Mouse (Mus musculus): ENCODE results near the gene Rem2. TPM values are rescaled to one million over a fixed set of nuclear protein-coding genes. Genes with fewer than 3 reads are reported as not detected.

The Rem2 gene
- polyA plus RNA-seq, 1 experiment from 2014 or later: 2.9 TPM

- H3K27ac ChIP-seq (ENCODE audit: low read depth): peak overlapping the region; percentile 28
Observed at GRCm38 (mm10) chr14:54463108-54463958, 12.6 kb upstream of the Rem2 start.

GRCm38 (mm10) chr14:54463959-54464292 lies 12.0 kb upstream of the Rem2 start, which contains the start of gene Lrp10:
Gene Lrp10, plus strand, starts transcription at chr14:54464137.
- no peaks in the 10 kb centered on the region for H3K27me3 ChIP-seq (replicated peaks; ENCODE audit: control insufficient read depth, insufficient read depth, low read length)
- H3K9ac ChIP-seq (ENCODE audit: low read length): peak within 1 kb of the TSS; percentile 81
- peaks cover 24% of the 10 kb centered on the region for H3K36me3 ChIP-seq (ENCODE audit: control insufficient read depth, insufficient read depth, low read length)
- H3K27ac ChIP-seq (ENCODE audit: low read depth): peak within 1 kb of the TSS; percentile 28
- no peaks in the 10 kb centered on the region for H3K9me3 ChIP-seq (ENCODE audit: control insufficient read depth, low read length)
- H3K4me3 ChIP-seq (ENCODE audit: low read depth, low read length): peak within 1 kb of the TSS; percentile 88
- peaks cover 9% of the 10 kb centered on the region for H3K4me1 ChIP-seq (replicated peaks; ENCODE audit: control insufficient read depth, insufficient read depth, low read length)
- peak within 1 kb of the TSS; percentile 61 for H3K4me2 ChIP-seq (ENCODE audit: low read length)
- DNase-seq (ENCODE audit: low spot score): peak; percentile 91
- ATAC-seq (replicated peaks; ENCODE audit: low FRiP score, low TSS enrichment, low read depth): peak; percentile 86
- 0% methylated on average over 27 of the region's 35 CpGs for WGBS

More at GRCm38 (mm10) chr14:54463108-54463958, 12.6 kb upstream of the Rem2 start:
- peak overlapping the region; percentile 81 for H3K9ac ChIP-seq (ENCODE audit: low read length)
- peak overlapping the region; percentile 88 for H3K4me3 ChIP-seq (ENCODE audit: low read depth, low read length)
- H3K9me3 ChIP-seq (ENCODE audit: control insufficient read depth, low read length): no peaks in the 10 kb centered on the region
- H3K4me2 ChIP-seq (ENCODE audit: low read length): peak overlapping the region; percentile 61
- no peaks in the 10 kb centered on the region for H3K27me3 ChIP-seq (replicated peaks; ENCODE audit: control insufficient read depth, insufficient read depth, low read length)
- 14% methylated on average over 12 of the region's 12 CpGs for whole genome bisulfite sequencing
- DNase-seq (ENCODE audit: low spot score) (no peak), ATAC-seq (replicated peaks; ENCODE audit: low FRiP score, low TSS enrichment, low read depth) (peak; percentile 54; the same call in 1 of the 2 replicates)
- H3K36me3 ChIP-seq (ENCODE audit: control insufficient read depth, insufficient read depth, low read length): peaks cover 19% of the 10 kb centered on the region
- H3K4me1 ChIP-seq (replicated peaks; ENCODE audit: control insufficient read depth, insufficient read depth, low read length): peaks cover 9% of the 10 kb centered on the region

- DNase-seq (ENCODE audit: low spot score) (peak; percentile 85), ATAC-seq (replicated peaks; ENCODE audit: low FRiP score, low TSS enrichment, low read depth) (peak; percentile 72)
- WGBS: 1% methylated on average over 54 of the region's 57 CpGs
- Histone ChIP-seq H3K27ac (ENCODE audit: low read depth) (peak overlapping the region; percentile 28), H3K27me3 (replicated peaks; ENCODE audit: control insufficient read depth, insufficient read depth, low read length) (no peaks in the 10 kb centered on the region), H3K9me3 (ENCODE audit: control insufficient read depth, low read length) (no peaks in the 10 kb centered on the region), H3K9ac (ENCODE audit: low read length) (peak overlapping the region; percentile 81), H3K36me3 (ENCODE audit: control insufficient read depth, insufficient read depth, low read length) (peaks cover 30% of the 10 kb centered on the region), H3K4me2 (ENCODE audit: low read length) (peak overlapping the region; percentile 61), H3K4me3 (ENCODE audit: low read depth, low read length) (peak overlapping the region; percentile 88), H3K4me1 (replicated peaks; ENCODE audit: control insufficient read depth, insufficient read depth, low read length) (peaks cover 9% of the 10 kb centered on the region)
Observed at GRCm38 (mm10) chr14:54464293-54465005, 11.5 kb upstream of the Rem2 start.

GRCm38 (mm10) chr14:54471467-54471866 lies 4.4 kb upstream of the Rem2 start:
- Histone ChIP-seq H3K4me2 (ENCODE audit: low read length) (no peak overlapping the region), H3K9ac (ENCODE audit: low read length) (no peak overlapping the region), H3K4me1 (replicated peaks; ENCODE audit: control insufficient read depth, insufficient read depth, low read length) (peaks cover 5% of the 10 kb centered on the region; the same call in 1 of the 2 replicates), H3K27ac (ENCODE audit: low read depth) (no peak overlapping the region), H3K9me3 (ENCODE audit: control insufficient read depth, low read length) (no peaks in the 10 kb centered on the region), H3K36me3 (ENCODE audit: control insufficient read depth, insufficient read depth, low read length) (peaks cover 41% of the 10 kb centered on the region), H3K4me3 (ENCODE audit: low read depth, low read length) (no peak overlapping the region), H3K27me3 (replicated peaks; ENCODE audit: control insufficient read depth, insufficient read depth, low read length) (no peaks in the 10 kb centered on the region)
- 88% methylated on average over 2 of the region's 2 CpGs for WGBS
- DNase-seq (ENCODE audit: low spot score) (no peak), ATAC-seq (replicated peaks; ENCODE audit: low FRiP score, low TSS enrichment, low read depth) (no peak)

GRCm38 (mm10) chr14:54472671-54473070 lies 3.2 kb upstream of the Rem2 start:
- H3K27ac ChIP-seq (ENCODE audit: low read depth): no peak overlapping the region
- peaks cover 7% of the 10 kb centered on the region; the same call in 1 of the 2 replicates for H3K4me1 ChIP-seq (replicated peaks; ENCODE audit: control insufficient read depth, insufficient read depth, low read length)
- DNase-seq (ENCODE audit: low spot score): no peak
- H3K4me3 ChIP-seq (ENCODE audit: low read depth, low read length): no peak overlapping the region
- H3K4me2 ChIP-seq (ENCODE audit: low read length): no peak overlapping the region
- 52% methylated on average over 5 of the region's 5 CpGs for WGBS
- H3K27me3 ChIP-seq (replicated peaks; ENCODE audit: control insufficient read depth, insufficient read depth, low read length): 0 out of 2 replicates have a peak, but pooled peaks cover 2% of the 10 kb centered on the region
- no peak overlapping the region for H3K9ac ChIP-seq (ENCODE audit: low read length)
- no peaks in the 10 kb centered on the region for H3K9me3 ChIP-seq (ENCODE audit: control insufficient read depth, low read length)
- no peak for ATAC-seq (replicated peaks; ENCODE audit: low FRiP score, low TSS enrichment, low read depth)
- H3K36me3 ChIP-seq (ENCODE audit: control insufficient read depth, insufficient read depth, low read length): peaks cover 29% of the 10 kb centered on the region

- Histone ChIP-seq H3K4me1 (replicated peaks; ENCODE audit: control insufficient read depth, insufficient read depth, low read length) (peaks cover 10% of the 10 kb centered on the region; the same call in 1 of the 2 replicates), H3K4me3 (ENCODE audit: low read depth, low read length) (no peak overlapping the region), H3K27me3 (replicated peaks; ENCODE audit: control insufficient read depth, insufficient read depth, low read length) (peaks cover 23% of the 10 kb centered on the region), H3K36me3 (ENCODE audit: control insufficient read depth, insufficient read depth, low read length) (peaks cover 8% of the 10 kb centered on the region), H3K4me2 (ENCODE audit: low read length) (no peak overlapping the region), H3K9me3 (ENCODE audit: control insufficient read depth, low read length) (no peaks in the 10 kb centered on the region), H3K9ac (ENCODE audit: low read length) (no peak overlapping the region), H3K27ac (ENCODE audit: low read depth) (no peak overlapping the region)
- ATAC-seq (replicated peaks; ENCODE audit: low FRiP score, low TSS enrichment, low read depth) (no peak), DNase-seq (ENCODE audit: low spot score) (no peak)
- WGBS: 85% methylated on average over 5 of the region's 5 CpGs
Observed at GRCm38 (mm10) chr14:54474744-54475143, 1.2 kb upstream of the Rem2 start.

- no peak overlapping the region for H3K4me2 ChIP-seq (ENCODE audit: low read length)
- no peak for DNase-seq (ENCODE audit: low spot score)
- 84% methylated on average over 15 of the region's 15 CpGs for WGBS
- H3K27ac ChIP-seq (ENCODE audit: low read depth): no peak overlapping the region
- no peak for ATAC-seq (replicated peaks; ENCODE audit: low FRiP score, low TSS enrichment, low read depth)
- H3K4me1 ChIP-seq (replicated peaks; ENCODE audit: control insufficient read depth, insufficient read depth, low read length): peaks cover 10% of the 10 kb centered on the region; the same call in 1 of the 2 replicates
- no peaks in the 10 kb centered on the region for H3K9me3 ChIP-seq (ENCODE audit: control insufficient read depth, low read length)
- peaks cover 26% of the 10 kb centered on the region for H3K27me3 ChIP-seq (replicated peaks; ENCODE audit: control insufficient read depth, insufficient read depth, low read length)
- no peaks in the 10 kb centered on the region for H3K36me3 ChIP-seq (ENCODE audit: control insufficient read depth, insufficient read depth, low read length)
- no peak overlapping the region for H3K4me3 ChIP-seq (ENCODE audit: low read depth, low read length)
- H3K9ac ChIP-seq (ENCODE audit: low read length): no peak overlapping the region
Observed at GRCm38 (mm10) chr14:54477172-54477909, 1.4 kb downstream of the Rem2 start.

GRCm38 (mm10) chr14:54479451-54479920 lies 3.6 kb downstream of the Rem2 start:
- Histone ChIP-seq H3K4me2 (ENCODE audit: low read length) (peak overlapping the region; percentile 63), H3K36me3 (ENCODE audit: control insufficient read depth, insufficient read depth, low read length) (no peaks in the 10 kb centered on the region), H3K27ac (ENCODE audit: low read depth) (no peak overlapping the region), H3K4me3 (ENCODE audit: low read depth, low read length) (peak overlapping the region; percentile 33), H3K9me3 (ENCODE audit: control insufficient read depth, low read length) (no peaks in the 10 kb centered on the region), H3K4me1 (replicated peaks; ENCODE audit: control insufficient read depth, insufficient read depth, low read length) (peaks cover 10% of the 10 kb centered on the region; the same call in 1 of the 2 replicates), H3K9ac (ENCODE audit: low read length) (peak overlapping the region; percentile 39), H3K27me3 (replicated peaks; ENCODE audit: control insufficient read depth, insufficient read depth, low read length) (peaks cover 26% of the 10 kb centered on the region)
- WGBS: 2% methylated on average over 40 of the region's 40 CpGs
- ATAC-seq (replicated peaks; ENCODE audit: low FRiP score, low TSS enrichment, low read depth) (no peak), DNase-seq (ENCODE audit: low spot score) (no peak)

All from intestine, embryonic 14.5 days (tissue).